Mouse (Mus musculus): Measurements from ENCODE around the gene Gm20908. TPM values are rescaled to one million over a fixed set of nuclear protein-coding genes. Genes with fewer than 3 reads are reported as not detected.

Gm20908 gene
- polyA plus RNA-seq (2015; fragmentation: Nextera tagmentation; extraction: Ambion mirVana): not detected in 2 replicates

GRCm38 (mm10) chrY:64472966-64473365 lies at the start of gene Gm20908:
Gene Gm20908, plus strand, starts transcription at chrY:64473266.

